Mouse (Mus musculus) limb, embryonic 11.5 days (tissue): ENCODE measurements around the gene Foxn3. TPM values are rescaled to one million over a fixed set of nuclear protein-coding genes. Genes with fewer than 3 reads are reported as not detected.

Experiments used
- ATAC-seq: fragments of 200-750 bp; cut with Nextera tagmentation; 2 replicates; pipeline ENCODE4 v1.8.0; 2017; ENCODE audit warnings: low read depth; ENCODE audit not compliant: insufficient number of reproducible peaks, low FRiP score, low TSS enrichment
- DNase-seq: peaks from one replicate; pipeline ENCODE4 v3.0.0-alpha.2; 2015; ENCODE audit warnings: low spot score
- H3K27ac ChIP-seq: fragments of 300-500 bp; sonication (generic); replicated peaks from 2 replicates; pipeline ENCODE4 v1.5.1; 2014; ENCODE audit warnings: low read depth, mild to moderate bottlenecking, low read length
- H3K27me3 ChIP-seq: fragments of 300-500 bp; sonication (generic); 2 replicates; pipeline ENCODE4 v1.6.1; 2014; ENCODE audit warnings: mild to moderate bottlenecking, low read length, mixed read lengths; ENCODE audit not compliant: control insufficient read depth, insufficient read depth
- H3K36me3 ChIP-seq: fragments of 300-500 bp; sonication (generic); 2 replicates; pipeline ENCODE4 v1.6.1; 2014; ENCODE audit warnings: mild to moderate bottlenecking, low read length, moderate library complexity, mixed read lengths; ENCODE audit not compliant: control insufficient read depth, insufficient read depth
- H3K4me1 ChIP-seq: fragments of 300-500 bp; sonication (generic); 2 replicates; pipeline ENCODE4 v1.6.1; 2014; ENCODE audit warnings: low read length, mixed read lengths; ENCODE audit not compliant: control insufficient read depth, insufficient read depth
- H3K4me2 ChIP-seq: fragments of 300-500 bp; sonication (generic); 2 replicates; pipeline ENCODE4 v1.6.1; 2014; ENCODE audit warnings: low read depth, mild to moderate bottlenecking, moderate library complexity; ENCODE audit not compliant: severe bottlenecking
- H3K4me3 ChIP-seq: fragments of 300-500 bp; sonication (generic); 2 replicates; pipeline ENCODE4 v1.5.1; 2014; ENCODE audit warnings: low read depth, low read length
- H3K9ac ChIP-seq: fragments of 300-500 bp; sonication (generic); 2 replicates; pipeline ENCODE4 v1.6.1; 2014; ENCODE audit warnings: mild to moderate bottlenecking, low read length
- H3K9me3 ChIP-seq: fragments of 300-500 bp; sonication (generic); 2 replicates; pipeline ENCODE4 v1.6.1; 2016; ENCODE audit warnings: low read length; ENCODE audit not compliant: control insufficient read depth
- WGBS: fragments of 180-500 bp; shearing (Covaris S2); extraction: QIAGEN DNeasy Blood & Tissue Kit; methylation state at CpG from one replicate; pipeline ENCODE4 v1.1.7; 2014; 5-methylcytosine and 5-hydroxymethylcytosine counted together
- polyA plus RNA-seq: library from polyadenylated mRNA; unstranded; fragments of >200 nt; fragmentation: Nextera tagmentation; extraction: Ambion mirVana; gene quantifications from 2 replicates; pipeline ENCODE4 v1.2.1, GENCODE M21; 2014

The Foxn3 gene
- polyA plus RNA-seq, 1 experiment from 2014 or later = 95.6 TPM

GRCm38 (mm10) chr12:99262066-99262599 is 301.2 kb downstream of the Foxn3 start:
- no peak overlapping the region for H3K4me2 ChIP-seq
- H3K27ac ChIP-seq = no peak overlapping the region
- ATAC-seq (no peak), DNase-seq (no peak)
- H3K9me3 ChIP-seq = no peaks in the 10 kb centered on the region
- H3K9ac ChIP-seq = no peak overlapping the region
- no peaks in the 10 kb centered on the region for H3K27me3 ChIP-seq
- 94% methylated on average over 11 of the region's 11 CpGs for WGBS
- H3K4me1 ChIP-seq = no peaks in the 10 kb centered on the region
- no peak overlapping the region for H3K4me3 ChIP-seq
- no peaks in the 10 kb centered on the region for H3K36me3 ChIP-seq

GRCm38 (mm10) chr12:99260171-99260570 is 303.2 kb downstream of the Foxn3 start:
- no peak overlapping the region for H3K4me3 ChIP-seq
- H3K27ac ChIP-seq = no peak overlapping the region
- no peak overlapping the region for H3K9ac ChIP-seq
- H3K4me2 ChIP-seq = no peak overlapping the region
- WGBS = 87% methylated on average over 10 of the region's 10 CpGs
- ATAC-seq (no peak), DNase-seq (no peak)
- H3K9me3 ChIP-seq = no peaks in the 10 kb centered on the region
- no peaks in the 10 kb centered on the region for H3K36me3 ChIP-seq
- H3K27me3 ChIP-seq = no peaks in the 10 kb centered on the region
- no peaks in the 10 kb centered on the region for H3K4me1 ChIP-seq

GRCm38 (mm10) chr12:99257570-99257969 is 305.8 kb downstream of the Foxn3 start:
- Histone ChIP-seq H3K9ac (no peak overlapping the region), H3K4me2 (no peak overlapping the region), H3K27ac (no peak overlapping the region), H3K36me3 (no peaks in the 10 kb centered on the region), H3K27me3 (no peaks in the 10 kb centered on the region), H3K4me3 (no peak overlapping the region), H3K9me3 (no peaks in the 10 kb centered on the region), H3K4me1 (no peaks in the 10 kb centered on the region)
- no peak for ATAC-seq
- WGBS = 93% methylated on average over 5 of the region's 5 CpGs
- no peak for DNase-seq

- no peak overlapping the region for H3K4me2 ChIP-seq
- ATAC-seq (no peak), DNase-seq (no peak)
- H3K4me3 ChIP-seq = no peak overlapping the region
- no peaks in the 10 kb centered on the region for H3K9me3 ChIP-seq
- no peak overlapping the region for H3K9ac ChIP-seq
- WGBS = 90% methylated on average over 8 of the region's 8 CpGs
- no peaks in the 10 kb centered on the region for H3K4me1 ChIP-seq
- no peaks in the 10 kb centered on the region for H3K36me3 ChIP-seq
- H3K27ac ChIP-seq = no peak overlapping the region
- H3K27me3 ChIP-seq = no peaks in the 10 kb centered on the region
These were observed 306.4 kb downstream of the Foxn3 start for GRCm38 (mm10) chr12:99256997-99257396.

- Histone ChIP-seq H3K4me1 (no peaks in the 10 kb centered on the region), H3K9ac (no peak overlapping the region), H3K36me3 (no peaks in the 10 kb centered on the region), H3K4me3 (no peak overlapping the region), H3K9me3 (no peaks in the 10 kb centered on the region), H3K27me3 (no peaks in the 10 kb centered on the region), H3K27ac (no peak overlapping the region), H3K4me2 (no peak overlapping the region)
- WGBS = 89% methylated on average over 5 of the region's 5 CpGs
- ATAC-seq (no peak), DNase-seq (no peak)
These were observed 306.9 kb downstream of the Foxn3 start for GRCm38 (mm10) chr12:99256463-99256862.

GRCm38 (mm10) chr12:99254436-99254835 is 308.9 kb downstream of the Foxn3 start:
- no peak overlapping the region for H3K4me2 ChIP-seq
- H3K9ac ChIP-seq = no peak overlapping the region
- 92% methylated on average over 8 of the region's 8 CpGs for WGBS
- no peak overlapping the region for H3K27ac ChIP-seq
- no peaks in the 10 kb centered on the region for H3K4me1 ChIP-seq
- H3K4me3 ChIP-seq = no peak overlapping the region
- ATAC-seq (no peak), DNase-seq (no peak)
- no peaks in the 10 kb centered on the region for H3K9me3 ChIP-seq
- H3K36me3 ChIP-seq = no peaks in the 10 kb centered on the region
- no peaks in the 10 kb centered on the region for H3K27me3 ChIP-seq

- ATAC-seq (no peak), DNase-seq (no peak)
- no peak overlapping the region for H3K27ac ChIP-seq
- H3K36me3 ChIP-seq = no peaks in the 10 kb centered on the region
- no peak overlapping the region for H3K9ac ChIP-seq
- no peak overlapping the region for H3K4me3 ChIP-seq
- H3K27me3 ChIP-seq = no peaks in the 10 kb centered on the region
- no peak overlapping the region for H3K4me2 ChIP-seq
- no peaks in the 10 kb centered on the region for H3K4me1 ChIP-seq
- H3K9me3 ChIP-seq = no peaks in the 10 kb centered on the region
- WGBS = 84% methylated on average over 10 of the region's 10 CpGs
These were observed 309.8 kb downstream of the Foxn3 start for GRCm38 (mm10) chr12:99253562-99253961.

GRCm38 (mm10) chr12:99248606-99249005 is 314.8 kb downstream of the Foxn3 start:
- ATAC-seq = no peak
- Histone ChIP-seq H3K9ac (no peak overlapping the region), H3K9me3 (no peaks in the 10 kb centered on the region), H3K4me2 (no peak overlapping the region), H3K4me1 (no peaks in the 10 kb centered on the region), H3K36me3 (no peaks in the 10 kb centered on the region), H3K27ac (no peak overlapping the region), H3K4me3 (no peak overlapping the region), H3K27me3 (no peaks in the 10 kb centered on the region)
- no peak for DNase-seq
- 85% methylated on average over 8 of the region's 8 CpGs for WGBS

GRCm38 (mm10) chr12:99247939-99248338 is 315.4 kb downstream of the Foxn3 start:
- no peaks in the 10 kb centered on the region for H3K4me1 ChIP-seq
- H3K4me2 ChIP-seq = no peak overlapping the region
- H3K36me3 ChIP-seq = no peaks in the 10 kb centered on the region
- H3K4me3 ChIP-seq = no peak overlapping the region
- no peak for ATAC-seq
- 84% methylated on average over 6 of the region's 6 CpGs for WGBS
- no peaks in the 10 kb centered on the region for H3K9me3 ChIP-seq
- H3K27me3 ChIP-seq = no peaks in the 10 kb centered on the region
- no peak overlapping the region for H3K9ac ChIP-seq
- no peak for DNase-seq
- H3K27ac ChIP-seq = no peak overlapping the region
